Mouse (Mus musculus) cerebellum, adult 18-20 months (tissue): ENCODE results near the gene Pigs.

ENCODE experiments used
- DNase-seq, 2 experiments: peaks; one replicate each; pipeline ENCODE4 v3.0.0; 2021

Pigs gene

GRCm38 (mm10) chr11:78367456-78368225, 39.4 kb downstream of the Pigs start:
- DNase-seq = no peak

GRCm38 (mm10) chr11:78370389-78370788, 42.2 kb downstream of the Pigs start:
- no peak for DNase-seq

- DNase-seq = no peak
Observed at GRCm38 (mm10) chr11:78371711-78372110, 43.5 kb downstream of the Pigs start.

GRCm38 (mm10) chr11:78372166-78372565, 44.0 kb downstream of the Pigs start:
- DNase-seq = no peak

GRCm38 (mm10) chr11:78372610-78373009, 44.4 kb downstream of the Pigs start:
- DNase-seq = no peak

- DNase-seq = no peak
Observed at GRCm38 (mm10) chr11:78374147-78374546, 45.9 kb downstream of the Pigs start.

GRCm38 (mm10) chr11:78377549-78378159, 49.4 kb downstream of the Pigs start:
- DNase-seq = no peak

GRCm38 (mm10) chr11:78380351-78380750, 52.1 kb downstream of the Pigs start:
- DNase-seq = no peak

GRCm38 (mm10) chr11:78380996-78381395, 52.8 kb downstream of the Pigs start:
- no peak for DNase-seq

GRCm38 (mm10) chr11:78382286-78382685, 54.1 kb downstream of the Pigs start:
- DNase-seq = no peak

GRCm38 (mm10) chr11:78382701-78383100, 54.5 kb downstream of the Pigs start:
- DNase-seq = no peak

GRCm38 (mm10) chr11:78385776-78386175, 57.6 kb downstream of the Pigs start:
- DNase-seq = no peak

GRCm38 (mm10) chr11:78386508-78387043, 58.4 kb downstream of the Pigs start, which contains the start of gene Foxn1:
Foxn1 (minus strand) TSS chr11:78386558.
- no peak for DNase-seq
